16 mouse cellular contexts compared by ENCODE assay signal in genomic region chr9:105214434-105214833, GRCm38 (mm10).
DNase-seq lines count a peak whose midpoint lies in the region; ATAC-seq and TF ChIP-seq lines count a peak whose summit lies in the region.
"Had no signal": no experiment of that assay in that cellular context is flagged by ENCODE, and none has a peak within 500 bp of the region (broad histone marks: within the 10 kb centered on the region; RNA-seq: fewer than 3 reads in every experiment).

No protein-coding gene starts in this region.

- ATAC-seq in CD4-positive, CD25-positive, alpha-beta regulatory T cell, adult 4 months = no peak
- no peak for ATAC-seq in stomach, postnatal 0 days (ENCODE audit: low FRiP score, low TSS enrichment)
- ATAC-seq: midbrain, embryonic 13.5 days had no signal

- TF ChIP-seq EP300 in stomach, postnatal 0 days (optimal IDR thresholded peaks at IDR 0.05) = no peak

- no peaks in the 10 kb centered on the region for H3K4me1 ChIP-seq in stomach, postnatal 0 days (replicated peaks; ENCODE audit: control insufficient read depth, insufficient read depth)
- H3K4me1 ChIP-seq: heart, embryonic 12.5 days; hindbrain, embryonic 13.5 days; limb, embryonic 12.5 days had no signal

- no peak overlapping the region for H3K4me3 ChIP-seq in stomach, postnatal 0 days (ENCODE audit: low read depth, low read length)
- H3K4me3 ChIP-seq: erythroblast, embryonic 14.5 days; heart, embryonic 12.5 days; hindbrain, embryonic 13.5 days; limb, embryonic 12.5 days; midbrain, embryonic 13.5 days had no signal

- H3K9me3 ChIP-seq in stomach, postnatal 0 days (ENCODE audit: control insufficient read depth, low read length) = no peaks in the 10 kb centered on the region
- H3K9me3 ChIP-seq: heart, embryonic 12.5 days; hindbrain, embryonic 13.5 days; limb, embryonic 12.5 days; midbrain, embryonic 13.5 days had no signal

- no peaks in the 10 kb centered on the region for H3K27me3 ChIP-seq in stomach, postnatal 0 days (ENCODE audit: control insufficient read depth, insufficient read depth, low read length)
- H3K27me3 ChIP-seq: heart, embryonic 12.5 days; hindbrain, embryonic 13.5 days; limb, embryonic 12.5 days; midbrain, embryonic 13.5 days had no signal

- no peak overlapping the region for H3K9ac ChIP-seq in stomach, postnatal 0 days (ENCODE audit: low read length)
- H3K9ac ChIP-seq: heart, embryonic 12.5 days; hindbrain, embryonic 13.5 days; limb, embryonic 12.5 days; midbrain, embryonic 13.5 days had no signal

- no peak overlapping the region for H3K27ac ChIP-seq in stomach, postnatal 0 days (replicated peaks)
- H3K27ac ChIP-seq: hindbrain, embryonic 13.5 days; limb, embryonic 12.5 days; midbrain, embryonic 13.5 days had no signal

- DNase-seq in CD4-positive, CD25-positive, alpha-beta regulatory T cell, adult 2 months (ENCODE audit: low read depth, low spot score) = peak; percentile 3
- peak; percentile 21 for DNase-seq in layer of hippocampus, adult 11-12 months (ENCODE audit: low spot score)
- no peak for DNase-seq in layer of hippocampus, postnatal 36 days
- peak; percentile 7 for DNase-seq in thymus, postnatal 14 days
- no peak for DNase-seq in thymus, postnatal 0 days (ENCODE audit: low spot score)
- DNase-seq in stomach, postnatal 0 days (ENCODE audit: low spot score) = no peak
- DNase-seq in B cell, adult 2 months = no peak
- DNase-seq: kidney, postnatal 25 days; thymus, adult 2 months had no signal

- H3K4me2 ChIP-seq in stomach, postnatal 0 days (replicated peaks; ENCODE audit: low read depth) = no peak overlapping the region
- H3K4me2 ChIP-seq: heart, embryonic 12.5 days; hindbrain, embryonic 13.5 days; limb, embryonic 12.5 days; midbrain, embryonic 13.5 days had no signal

- WGBS in stomach, postnatal 0 days = 41% methylated on average over 4 of the region's 4 CpGs

- H3K36me3 ChIP-seq in stomach, postnatal 0 days (ENCODE audit: control insufficient read depth, insufficient read depth, low read length) = no peaks in the 10 kb centered on the region
- H3K36me3 ChIP-seq: G1E; heart, embryonic 12.5 days; hindbrain, embryonic 13.5 days; limb, embryonic 12.5 days; midbrain, embryonic 13.5 days had no signal

- TF ChIP-seq CTCF in stomach, postnatal 0 days (IDR thresholded peaks at IDR 0.05; ENCODE audit: low read depth) = peak; percentile 57

Comparison
In these comparisons a context has a peak if more than half of its experiments do, and no peak if none do; other contexts are left out.
1. DNase-seq: peak in CD4-positive, CD25-positive, alpha-beta regulatory T cell, adult 2 months (single experiment), layer of hippocampus, adult 11-12 months (single experiment) and thymus, postnatal 14 days (single experiment); none in layer of hippocampus, postnatal 36 days (0 of 2), thymus, postnatal 0 days (single experiment), stomach, postnatal 0 days (single experiment) and B cell, adult 2 months (0 of 2).